Mouse (Mus musculus) cortical plate, adult 2 months (tissue): ENCODE measurements at regions not wholly inside any gene's neighbourhood (a gene's known extent, or its start where the extent isn't known, plus 50 kb on each side); places are given as distances from the start of the nearest gene placed in this dataset.

Source experiments
- H3K27ac ChIP-seq: fragments of 200-500 bp; 2 replicates; pipeline ENCODE4 v1.5.1; 2012; ENCODE audit warnings: low read length, control low read depth, inconsistent platforms; ENCODE audit not compliant: insufficient read depth
- H3K4me1 ChIP-seq: fragments of 200-500 bp; 2 replicates; pipeline ENCODE4 v1.6.1; 2011; ENCODE audit warnings: low read length; ENCODE audit not compliant: control insufficient read depth, insufficient read depth
- H3K4me3 ChIP-seq: fragments of 200-500 bp; 2 replicates; pipeline ENCODE4 v1.5.1; 2011; ENCODE audit warnings: mild to moderate bottlenecking, low read length, control low read depth; ENCODE audit not compliant: insufficient read depth
- CTCF ChIP-seq: fragments of 200-500 bp; IDR thresholded peaks from 2 replicates; pipeline ENCODE4 v1.5.1; 2011; ENCODE audit warnings: mild to moderate bottlenecking, control low read depth, low read length; ENCODE audit not compliant: insufficient read depth; ENCODE audit errors: extremely low read depth
- POLR2A ChIP-seq: fragments of 200-500 bp; IDR thresholded peaks from 2 replicates; pipeline ENCODE4 v1.6.1; 2011; ENCODE audit warnings: mild to moderate bottlenecking, low read length, control low read depth; ENCODE audit not compliant: insufficient read depth; ENCODE audit errors: extremely low read depth

- H3K4me1 ChIP-seq: no peaks in the 10 kb centered on the region
- TF ChIP-seq CTCF (no peak), POLR2A (no peak)
- H3K4me3 ChIP-seq: no peak overlapping the region
- H3K27ac ChIP-seq: no peak overlapping the region
Measured at GRCm38 (mm10) chr13:102106188-102106587, 338.2 kb upstream of the Pik3r1 start.

- H3K4me1 ChIP-seq: no peaks in the 10 kb centered on the region
- TF ChIP-seq POLR2A (no peak), CTCF (no peak)
- H3K4me3 ChIP-seq: no peak overlapping the region
- no peak overlapping the region for H3K27ac ChIP-seq
Measured at GRCm38 (mm10) chr13:102108204-102108603, 340.2 kb upstream of the Pik3r1 start.

- TF ChIP-seq CTCF (no peak), POLR2A (no peak)
- Histone ChIP-seq H3K4me1 (no peaks in the 10 kb centered on the region), H3K4me3 (no peak overlapping the region), H3K27ac (no peak overlapping the region)
Measured at GRCm38 (mm10) chr13:102108916-102109315, 340.9 kb upstream of the Pik3r1 start.

- no peak overlapping the region for H3K4me3 ChIP-seq
- no peak overlapping the region for H3K27ac ChIP-seq
- no peak for TF ChIP-seq CTCF
- H3K4me1 ChIP-seq: no peaks in the 10 kb centered on the region
Measured at GRCm38 (mm10) chr13:102113941-102114340, 345.9 kb upstream of the Pik3r1 start.

DNA sequence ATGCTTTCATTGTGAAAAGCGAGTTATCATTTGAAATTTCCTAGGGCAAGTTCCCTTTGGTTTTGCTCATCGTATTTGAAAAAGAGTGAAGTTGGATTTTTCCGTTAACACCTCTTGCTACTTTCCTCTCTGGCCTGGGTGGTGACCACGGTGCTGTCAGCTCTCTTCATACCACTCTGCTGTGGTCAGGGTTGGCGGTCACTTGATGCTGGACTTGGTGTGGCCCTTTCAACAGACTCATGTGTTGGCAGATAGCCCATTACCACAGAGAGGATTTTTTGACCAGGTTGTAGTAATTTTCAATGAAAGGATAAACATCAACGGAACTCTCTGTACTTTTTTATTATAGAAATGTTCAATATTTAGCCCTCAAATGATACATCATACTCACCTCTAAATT lies 354.3 kb upstream of the Pik3r1 start:
- Histone ChIP-seq H3K4me1 (no peaks in the 10 kb centered on the region), H3K27ac (no peak overlapping the region), H3K4me3 (no peak overlapping the region)
- TF ChIP-seq POLR2A: no peak

GRCm38 (mm10) chr13:102127933-102128430 lies 360.0 kb upstream of the Pik3r1 start:
- TF ChIP-seq CTCF: no peak
- TF ChIP-seq POLR2A: no peak
- Histone ChIP-seq H3K4me3 (no peak overlapping the region), H3K4me1 (no peaks in the 10 kb centered on the region), H3K27ac (no peak overlapping the region)

GRCm38 (mm10) chr13:102131459-102131858 lies 363.4 kb upstream of the Pik3r1 start:
- TF ChIP-seq POLR2A (no peak), CTCF (no peak)
- Histone ChIP-seq H3K27ac (no peak overlapping the region), H3K4me3 (no peak overlapping the region), H3K4me1 (no peaks in the 10 kb centered on the region)

DNA sequence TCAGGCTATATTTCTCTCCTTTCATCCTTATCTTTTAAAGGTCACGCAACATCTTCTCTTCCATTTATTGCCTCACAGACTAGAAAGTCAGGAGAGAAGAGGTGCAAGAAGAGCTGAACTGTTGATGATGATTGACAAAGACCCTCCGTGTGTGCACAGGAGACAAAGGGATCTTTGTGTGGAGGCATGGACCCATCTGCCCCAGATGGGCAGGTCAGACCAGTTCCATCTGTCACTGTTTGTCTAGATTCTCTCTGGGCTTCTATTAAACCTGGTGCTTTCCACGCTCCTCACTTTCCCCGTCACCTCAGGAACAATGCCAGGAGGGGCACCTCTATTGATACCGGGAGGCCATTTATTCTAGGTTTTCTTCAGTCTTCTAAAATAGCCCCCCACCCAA lies 364.1 kb upstream of the Pik3r1 start:
- TF ChIP-seq CTCF: no peak
- no peak for TF ChIP-seq POLR2A
- Histone ChIP-seq H3K4me3 (no peak overlapping the region), H3K27ac (no peak overlapping the region), H3K4me1 (no peaks in the 10 kb centered on the region)

DNA sequence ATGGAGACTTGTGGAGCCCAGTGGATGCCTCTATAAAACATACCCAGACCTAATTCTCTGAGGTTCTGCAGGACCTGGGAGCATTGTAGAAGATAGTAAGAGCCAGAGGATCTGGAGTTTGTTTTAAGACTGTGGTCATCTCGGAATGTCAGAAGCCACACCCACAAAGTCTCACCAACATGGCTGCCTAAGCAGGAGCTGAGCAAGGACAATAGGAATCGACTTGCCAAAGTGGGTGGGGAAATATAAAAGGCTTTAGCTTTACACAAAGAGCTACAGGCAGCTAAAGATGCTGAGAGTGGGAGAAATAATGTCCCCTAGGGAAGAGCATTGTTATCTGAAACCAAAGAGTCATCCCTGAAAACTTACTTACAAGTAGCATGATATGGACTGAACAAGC lies 364.7 kb upstream of the Pik3r1 start:
- H3K27ac ChIP-seq: no peak overlapping the region
- TF ChIP-seq CTCF: no peak
- TF ChIP-seq POLR2A: no peak
- no peak overlapping the region for H3K4me3 ChIP-seq
- no peaks in the 10 kb centered on the region for H3K4me1 ChIP-seq

DNA sequence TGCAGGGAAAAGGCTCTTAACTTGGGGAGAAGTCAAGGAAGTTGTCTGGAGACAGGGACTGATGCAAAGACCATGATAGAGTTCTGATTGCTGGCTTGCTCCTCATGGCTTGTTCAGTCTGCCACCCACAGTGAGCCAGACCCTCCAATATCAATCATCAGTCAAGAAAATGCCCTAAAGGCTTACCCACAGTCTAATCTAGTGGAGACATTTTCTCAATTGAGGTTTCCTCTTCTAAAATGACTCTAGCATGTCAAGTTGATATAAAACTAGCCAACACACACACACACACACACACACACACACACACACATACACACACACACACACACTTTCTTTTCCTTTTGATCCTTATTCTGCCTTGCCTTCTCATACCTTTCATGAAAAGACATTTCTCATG lies 367.2 kb upstream of the Pik3r1 start:
- Histone ChIP-seq H3K27ac (no peak overlapping the region), H3K4me3 (no peak overlapping the region), H3K4me1 (no peaks in the 10 kb centered on the region)
- TF ChIP-seq CTCF (no peak), POLR2A (no peak)

- no peak overlapping the region for H3K27ac ChIP-seq
- no peak overlapping the region for H3K4me3 ChIP-seq
- no peaks in the 10 kb centered on the region for H3K4me1 ChIP-seq
- no peak for TF ChIP-seq POLR2A
- TF ChIP-seq CTCF: no peak
Measured at GRCm38 (mm10) chr13:102142986-102143385, 375.0 kb upstream of the Pik3r1 start.
